Mouse (Mus musculus) erythroblast, embryonic 14.5 days (primary cell): ENCODE measurements around the gene Mkrn2. TPM values are rescaled to one million over a fixed set of nuclear protein-coding genes. Genes with fewer than 3 reads are reported as not detected.
"Not testable (repeated sequence)": the region's sequence is repeated elsewhere in the genome, so short reads cannot be mapped to it uniquely, and the experiment has no call there.

ENCODE experiments used
- H3K27me3 ChIP-seq: 2 replicates; pipeline ENCODE4 v1.6.1; 2012; ENCODE audit warnings: inconsistent platforms; ENCODE audit not compliant: control insufficient read depth
- H3K36me3 ChIP-seq: 2 replicates; pipeline ENCODE4 v1.6.1; 2012; ENCODE audit warnings: mild to moderate bottlenecking, inconsistent platforms; ENCODE audit not compliant: control insufficient read depth
- H3K4me1 ChIP-seq: 2 replicates; pipeline ENCODE4 v1.6.1; 2012; ENCODE audit warnings: inconsistent platforms; ENCODE audit not compliant: control insufficient read depth
- H3K4me3 ChIP-seq: replicated peaks from 2 replicates; pipeline ENCODE3; 2012; ENCODE audit warnings: moderate library complexity, mild to moderate bottlenecking, inconsistent platforms
- H3K9me3 ChIP-seq: 2 replicates; pipeline ENCODE4 v1.6.1; 2012; ENCODE audit warnings: low read length, inconsistent platforms, mixed read lengths; ENCODE audit not compliant: control insufficient read depth
- GATA1 ChIP-seq: IDR thresholded peaks from 2 replicates; pipeline ENCODE4 v1.6.1; 2012; ENCODE audit warnings: low read length, inconsistent platforms, mixed read lengths
- TAL1 ChIP-seq: IDR thresholded peaks from 3 replicates; pipeline ENCODE4 v1.6.1; 2012; ENCODE audit warnings: low read length, inconsistent platforms, mixed read lengths
- polyA plus RNA-seq: library from polyadenylated mRNA; stranded (reverse); fragments of >175 nt; gene quantifications from 2 replicates; pipeline ENCODE4 v1.2.3, GENCODE M21; 2012

Gene Mkrn2
- polyA plus RNA-seq, 1 experiment, result 0.45 TPM

DNA sequence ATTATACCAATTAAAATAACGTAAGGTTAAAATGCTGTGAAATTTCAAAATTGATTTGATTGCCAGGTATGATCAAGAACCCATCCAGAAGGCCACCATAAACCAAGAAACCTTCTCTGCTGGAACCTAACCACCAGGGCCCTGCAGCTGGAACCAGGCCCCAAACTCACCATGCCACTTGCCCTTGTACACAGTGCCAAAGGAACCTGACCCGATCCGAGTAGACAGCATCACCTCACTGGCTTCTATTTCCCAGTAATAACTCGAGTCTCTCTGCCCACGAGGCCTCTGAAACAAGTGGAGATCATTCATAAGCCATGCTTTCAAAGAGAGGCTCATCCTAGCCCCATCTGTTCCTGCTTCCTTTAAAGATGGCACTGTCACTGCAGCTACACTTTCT is 24.4 kb downstream of the Mkrn2 start:
- no peak for TF ChIP-seq TAL1
- no peak for TF ChIP-seq GATA1
- peaks cover 93% of the 10 kb centered on the region for H3K36me3 ChIP-seq

DNA sequence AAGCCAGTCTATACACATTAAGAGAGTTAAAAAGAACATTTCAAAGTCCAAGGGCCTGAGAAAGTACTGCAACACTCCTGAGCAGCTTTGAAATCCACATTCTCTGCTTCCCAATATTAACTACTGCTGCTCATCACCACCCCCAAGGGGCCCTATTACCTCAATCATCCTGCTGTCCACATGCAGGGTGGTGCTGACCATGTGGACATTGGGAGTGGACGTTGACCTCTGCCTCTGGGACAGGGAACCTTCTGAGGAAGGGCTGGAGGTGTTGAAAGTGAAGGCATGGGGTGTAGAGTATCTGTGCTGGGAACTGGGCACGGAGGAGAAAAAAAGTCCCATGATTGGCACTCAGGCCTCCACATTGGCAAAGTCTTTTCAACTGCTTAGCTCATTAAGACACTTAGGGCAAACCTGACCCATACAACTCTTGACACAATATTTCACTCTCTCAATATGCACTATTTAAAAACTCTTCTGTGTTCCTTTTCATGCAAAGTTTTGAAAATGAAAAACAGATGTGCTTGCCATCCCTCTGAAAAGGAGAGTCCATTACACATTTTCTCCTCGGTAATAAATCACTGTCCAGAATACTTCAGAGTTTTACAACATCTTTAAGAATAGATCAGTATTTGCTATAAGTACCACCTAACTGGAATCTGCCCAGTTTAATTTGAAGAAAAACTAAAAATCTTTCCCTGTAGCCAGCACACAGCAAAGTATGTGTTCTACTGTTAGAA is 29.5 kb downstream of the Mkrn2 start:
- no peak overlapping the region for H3K4me3 ChIP-seq
- no peaks in the 10 kb centered on the region for H3K9me3 ChIP-seq
- no peaks in the 10 kb centered on the region for H3K27me3 ChIP-seq
- peaks cover 91% of the 10 kb centered on the region for H3K36me3 ChIP-seq
- TF ChIP-seq GATA1 (no peak), TAL1 (no peak)
- H3K4me1 ChIP-seq, result no peaks in the 10 kb centered on the region

More for the DNA sequence above, 24.4 kb downstream of the Mkrn2 start:
- no peaks in the 10 kb centered on the region for H3K9me3 ChIP-seq
- no peaks in the 10 kb centered on the region for H3K4me1 ChIP-seq
- H3K27me3 ChIP-seq, result no peaks in the 10 kb centered on the region
- H3K4me3 ChIP-seq, result no peak overlapping the region

DNA sequence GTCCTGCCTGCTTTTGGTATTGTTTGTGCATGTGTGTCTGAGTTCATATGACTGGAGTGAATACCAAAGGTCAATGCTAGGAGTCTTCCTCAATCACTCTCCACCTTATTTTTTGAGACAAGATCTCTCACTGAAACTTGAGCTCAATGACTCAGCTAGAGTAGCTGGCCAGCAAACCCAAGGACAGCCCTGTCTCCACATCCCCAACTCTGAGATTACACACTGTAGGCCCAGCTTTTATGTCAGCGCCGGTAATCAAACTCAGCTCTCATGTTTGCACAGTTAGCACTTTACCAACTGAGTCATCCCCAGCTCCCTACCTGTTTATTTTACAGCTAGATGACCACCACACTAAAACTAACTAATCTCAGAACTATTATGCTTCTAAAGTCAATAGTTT is 32.3 kb downstream of the Mkrn2 start:
- no peaks in the 10 kb centered on the region for H3K9me3 ChIP-seq
- TF ChIP-seq TAL1 (no peak), GATA1 (no peak)
- no peak overlapping the region for H3K4me3 ChIP-seq
- no peaks in the 10 kb centered on the region for H3K4me1 ChIP-seq
- no peaks in the 10 kb centered on the region for H3K27me3 ChIP-seq
- H3K36me3 ChIP-seq, result peaks cover 91% of the 10 kb centered on the region

DNA sequence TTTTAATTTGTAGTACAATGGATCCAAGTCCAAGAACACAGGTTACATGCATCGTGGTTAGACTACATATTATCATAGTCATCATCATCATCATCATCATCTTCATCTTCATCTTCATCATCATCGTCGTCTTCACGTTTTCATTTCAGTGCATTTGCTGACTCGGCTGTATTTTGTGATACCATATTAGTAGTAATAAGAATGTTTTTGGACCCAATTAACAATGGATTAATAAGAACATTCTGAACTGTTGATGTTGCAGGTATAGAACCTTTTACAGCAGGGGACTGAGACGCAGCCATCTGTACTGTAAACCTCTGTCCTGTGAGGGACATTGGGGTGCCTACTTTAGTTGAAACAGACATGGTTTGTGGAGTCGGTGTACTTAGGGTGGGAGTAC is 36.5 kb downstream of the Mkrn2 start:
- peaks cover 80% of the 10 kb centered on the region for H3K36me3 ChIP-seq
- H3K9me3 ChIP-seq, result not testable (repeated sequence)

DNA sequence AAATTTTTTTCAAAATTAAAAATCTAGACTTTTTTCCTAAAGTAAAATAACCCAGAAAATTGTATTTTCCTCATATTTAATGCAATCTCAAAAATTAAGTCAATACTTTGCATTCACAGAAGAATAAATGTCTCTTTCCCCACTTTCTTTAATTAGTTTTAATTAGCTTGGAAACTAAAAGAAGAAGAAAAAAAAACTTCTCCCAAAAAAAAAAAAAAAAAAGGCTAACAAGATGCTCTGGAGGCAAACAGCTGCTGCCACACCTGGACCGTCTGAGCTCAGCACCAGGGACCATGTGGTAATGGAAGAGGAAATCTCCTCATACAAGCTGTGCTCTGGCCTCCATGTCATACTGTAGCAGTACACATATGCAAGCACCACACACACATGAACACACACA is 41.6 kb downstream of the Mkrn2 start:
- TF ChIP-seq GATA1 (no peak), TAL1 (no peak)
- no peaks in the 10 kb centered on the region for H3K27me3 ChIP-seq
- no peaks in the 10 kb centered on the region for H3K9me3 ChIP-seq
- peaks cover 3% of the 10 kb centered on the region for H3K4me1 ChIP-seq
- H3K36me3 ChIP-seq, result peaks cover 35% of the 10 kb centered on the region
- H3K4me3 ChIP-seq, result no peak overlapping the region

More for the DNA sequence above, 36.5 kb downstream of the Mkrn2 start:
- H3K4me3 ChIP-seq, H3K27me3 ChIP-seq, H3K4me1 ChIP-seq: not testable (repeated sequence)

DNA sequence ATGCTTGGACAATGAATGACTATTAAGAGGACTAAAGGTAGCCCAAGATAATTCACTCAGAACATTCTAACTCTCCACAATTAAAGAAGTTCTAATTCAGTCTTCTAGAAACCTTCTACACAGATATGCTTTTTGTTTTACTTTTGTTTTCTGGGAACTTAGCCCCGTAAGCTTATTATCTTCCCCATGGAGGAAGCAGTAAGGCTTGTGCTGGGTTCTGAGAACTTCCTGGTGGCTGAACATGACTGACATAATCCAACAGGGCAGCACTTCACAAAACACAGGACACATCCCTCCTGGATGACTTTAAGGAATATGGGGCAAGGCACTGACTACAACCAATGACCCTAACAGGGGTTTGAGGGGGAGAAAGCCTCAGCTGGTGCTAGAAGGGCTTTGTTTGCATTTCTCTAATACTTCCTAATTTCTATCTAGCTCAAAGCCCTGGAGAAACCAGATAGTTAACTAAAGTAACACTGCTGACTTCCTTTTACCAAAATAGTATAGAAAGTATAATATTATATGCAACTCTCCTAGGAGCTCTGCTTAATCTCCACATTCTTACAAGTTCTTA is 48.2 kb downstream of the Mkrn2 start:
- Histone ChIP-seq H3K4me3 (no peak overlapping the region), H3K9me3 (no peaks in the 10 kb centered on the region), H3K27me3 (no peaks in the 10 kb centered on the region), H3K36me3 (peaks cover 3% of the 10 kb centered on the region), H3K4me1 (peaks cover 54% of the 10 kb centered on the region)
- TF ChIP-seq GATA1 (no peak), TAL1 (no peak)

DNA sequence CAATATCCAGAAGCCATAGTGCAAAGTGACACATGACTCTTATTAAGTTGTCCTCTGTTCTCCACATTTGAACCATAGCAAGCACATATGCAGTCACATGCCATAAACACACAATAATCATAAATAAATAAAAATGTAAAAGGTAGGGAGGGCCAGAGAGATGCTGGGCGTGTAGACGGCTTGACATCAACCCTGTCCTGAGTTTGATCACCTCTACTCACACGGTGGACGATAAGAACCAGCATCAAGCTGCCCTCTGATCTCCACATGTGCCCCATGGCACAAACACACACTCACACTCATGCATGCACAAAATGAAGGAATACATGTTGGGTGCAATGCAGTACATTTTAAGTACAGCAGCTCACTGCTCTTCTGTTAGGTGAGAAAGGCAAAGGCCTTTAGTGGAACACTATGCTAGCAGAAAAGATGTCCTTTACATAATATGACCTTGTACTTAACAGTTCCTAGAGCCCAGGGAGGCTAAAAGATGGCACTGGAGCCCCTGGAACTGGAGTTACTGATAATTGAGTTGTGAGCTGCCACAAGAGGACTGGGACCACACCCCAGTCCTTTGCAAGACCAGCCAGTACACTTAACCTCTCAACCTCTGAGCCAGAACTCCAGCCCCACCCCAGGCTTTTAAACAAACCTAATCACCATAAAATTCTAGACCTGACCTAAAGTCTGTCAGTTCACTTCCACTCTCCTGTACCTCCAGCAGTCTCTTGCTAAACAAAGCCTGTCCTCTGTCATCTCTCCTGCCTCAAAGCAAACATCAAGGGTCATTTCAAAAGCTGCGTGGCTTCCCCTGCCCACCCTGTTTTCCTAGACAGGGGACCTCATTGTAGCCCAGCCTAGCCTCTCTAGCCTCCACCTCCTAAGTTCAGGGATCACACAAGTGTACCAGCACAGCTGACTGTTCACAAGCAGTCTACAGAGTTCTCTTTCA is 49.0 kb downstream of the Mkrn2 start:
- Histone ChIP-seq H3K27me3 (no peaks in the 10 kb centered on the region), H3K4me3 (peak overlapping the region; percentile 1), H3K36me3 (peaks cover 3% of the 10 kb centered on the region), H3K4me1 (peaks cover 59% of the 10 kb centered on the region), H3K9me3 (no peaks in the 10 kb centered on the region)
- TF ChIP-seq GATA1, result no peak
- TF ChIP-seq TAL1, result no peak

DNA sequence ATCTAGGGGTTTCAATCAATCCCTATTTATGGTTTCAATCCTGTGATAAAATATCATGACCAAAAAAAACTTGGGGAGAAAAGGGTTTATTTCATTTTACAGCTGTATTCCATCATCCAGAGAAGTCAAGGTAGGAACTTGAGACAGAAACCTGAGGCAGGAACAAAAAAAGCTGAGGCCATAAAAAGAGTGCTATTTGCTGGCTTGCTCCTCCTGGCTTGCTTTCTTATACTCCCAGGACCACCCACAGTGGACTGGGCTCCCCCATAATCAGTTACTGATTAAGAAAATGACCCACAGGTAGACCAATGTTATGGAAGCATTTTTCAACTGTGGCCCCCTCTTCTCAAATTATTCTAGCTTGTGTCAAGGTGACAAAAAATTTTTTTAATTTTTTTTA is 50.0 kb downstream of the Mkrn2 start:
- Histone ChIP-seq H3K4me3 (no peak overlapping the region), H3K9me3 (no peaks in the 10 kb centered on the region), H3K27me3 (no peaks in the 10 kb centered on the region), H3K4me1 (peaks cover 67% of the 10 kb centered on the region), H3K36me3 (peaks cover 3% of the 10 kb centered on the region)
- TF ChIP-seq TAL1 (no peak), GATA1 (no peak)

DNA sequence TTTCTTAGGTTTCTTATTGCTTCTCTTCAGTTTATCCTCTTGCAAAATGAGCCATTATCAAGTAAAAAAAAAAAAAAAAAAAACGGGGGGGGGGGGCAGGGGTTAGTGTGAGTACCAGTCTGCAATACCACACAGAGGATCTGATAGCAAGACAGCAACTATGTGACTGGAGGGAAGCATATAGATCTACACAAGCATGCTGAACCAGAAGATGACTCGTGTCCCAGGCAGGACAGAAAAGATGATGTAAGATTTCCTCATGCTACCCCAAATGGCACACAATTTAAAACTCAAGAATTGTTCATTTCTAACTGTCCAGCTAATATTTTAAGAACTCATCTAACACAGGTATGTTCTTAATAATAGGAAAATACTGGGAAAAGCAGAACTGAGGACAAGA is 52.2 kb downstream of the Mkrn2 start:
- H3K36me3 ChIP-seq, result peaks cover 3% of the 10 kb centered on the region

More for the DNA sequence above, 52.2 kb downstream of the Mkrn2 start:
- Histone ChIP-seq H3K9me3 (no peaks in the 10 kb centered on the region), H3K4me3 (no peak overlapping the region), H3K4me1 (peaks cover 70% of the 10 kb centered on the region), H3K27me3 (no peaks in the 10 kb centered on the region)
- no peak for TF ChIP-seq TAL1
- no peak for TF ChIP-seq GATA1
